Mouse (Mus musculus) heart, embryonic 16.5 days (tissue): ENCODE results near the gene Eno4. TPM values are rescaled to one million over a fixed set of nuclear protein-coding genes. Genes with fewer than 3 reads are reported as not detected.

ENCODE experiments used
- ATAC-seq: fragments of 200-750 bp; cut with Nextera tagmentation; replicated peaks from 2 replicates; pipeline ENCODE4 v1.8.0; 2017; ENCODE audit warnings: moderate number of reproducible peaks; ENCODE audit not compliant: insufficient read depth, low FRiP score; ENCODE audit errors: extremely low read depth
- H3K27ac ChIP-seq: fragments of 300-500 bp; sonication (generic); 2 replicates; pipeline ENCODE4 v1.5.1; 2014; ENCODE audit warnings: mild to moderate bottlenecking, low read length, control low read depth, moderate library complexity
- H3K27me3 ChIP-seq: fragments of 300-500 bp; sonication (generic); 2 replicates; pipeline ENCODE4 v1.6.1; 2014; ENCODE audit warnings: low read length, mixed read lengths; ENCODE audit not compliant: control insufficient read depth, insufficient read depth
- H3K36me3 ChIP-seq: fragments of 300-500 bp; sonication (generic); 2 replicates; pipeline ENCODE4 v1.6.1; 2014; ENCODE audit not compliant: control insufficient read depth, insufficient read depth
- H3K4me1 ChIP-seq: fragments of 300-500 bp; sonication (generic); 2 replicates; pipeline ENCODE4 v1.6.1; 2014; ENCODE audit warnings: low read length, mixed read lengths; ENCODE audit not compliant: control insufficient read depth, insufficient read depth
- H3K4me2 ChIP-seq: fragments of 300-500 bp; sonication (generic); 2 replicates; pipeline ENCODE4 v1.6.1; 2014; ENCODE audit warnings: low read depth, mild to moderate bottlenecking, control low read depth, low read length
- H3K4me3 ChIP-seq: fragments of 300-500 bp; sonication (generic); 2 replicates; pipeline ENCODE4 v1.5.1; 2014; ENCODE audit warnings: mild to moderate bottlenecking, control low read depth, low read length
- H3K9ac ChIP-seq: fragments of 300-500 bp; sonication (generic); 2 replicates; pipeline ENCODE4 v1.6.1; 2014; ENCODE audit warnings: low read length, control low read depth
- H3K9me3 ChIP-seq: fragments of 300-500 bp; sonication (generic); replicated peaks from 2 replicates; pipeline ENCODE4 v1.6.1; 2016; ENCODE audit warnings: low read length; ENCODE audit not compliant: control insufficient read depth
- WGBS: fragments of 180-500 bp; shearing (Covaris S2); extraction: QIAGEN DNeasy Blood & Tissue Kit; methylation state at CpG from one replicate; pipeline ENCODE4 v1.1.7; 2014; 5-methylcytosine and 5-hydroxymethylcytosine counted together
- polyA plus RNA-seq: library from polyadenylated mRNA; unstranded; fragments of >200 nt; fragmentation: Nextera tagmentation; extraction: Ambion mirVana; gene quantifications from 2 replicates; pipeline ENCODE4 v1.2.1, GENCODE M21; 2015

The Eno4 gene
- polyA plus RNA-seq, 1 experiment from 2014 or later, result 0.13 TPM

DNA sequence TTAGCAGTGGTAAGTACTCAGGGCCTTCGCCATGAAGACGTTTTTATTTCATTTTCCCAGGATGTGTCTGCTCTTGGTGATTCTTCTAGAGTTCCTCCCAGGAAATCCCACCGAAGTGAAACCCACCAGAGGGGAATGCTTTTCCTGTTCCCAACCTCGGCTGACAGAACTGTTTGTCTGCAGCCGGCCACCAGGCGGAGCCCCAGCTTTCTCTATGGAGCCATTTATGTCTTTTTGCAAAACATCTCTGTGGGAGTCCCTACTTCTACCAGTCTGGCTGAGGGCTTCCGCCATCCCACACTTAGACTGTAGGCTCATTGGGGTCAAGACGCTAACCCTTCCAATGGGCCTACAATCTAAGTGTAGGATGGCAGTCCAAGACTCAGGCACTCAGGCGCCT lies 31.8 kb upstream of the Eno4 start:
- Histone ChIP-seq H3K4me1 (peaks cover 4% of the 10 kb centered on the region), H3K36me3 (no peaks in the 10 kb centered on the region), H3K27me3 (peaks cover 3% of the 10 kb centered on the region; the same call in 1 of the 2 replicates), H3K27ac (no peak overlapping the region), H3K4me3 (peak overlapping the region; percentile 40), H3K4me2 (peak overlapping the region; percentile 74), H3K9ac (peak overlapping the region; percentile 44), H3K9me3 (no peaks in the 10 kb centered on the region)
- 9% methylated on average over 9 of the region's 9 CpGs for WGBS
- ATAC-seq, result no peak

DNA sequence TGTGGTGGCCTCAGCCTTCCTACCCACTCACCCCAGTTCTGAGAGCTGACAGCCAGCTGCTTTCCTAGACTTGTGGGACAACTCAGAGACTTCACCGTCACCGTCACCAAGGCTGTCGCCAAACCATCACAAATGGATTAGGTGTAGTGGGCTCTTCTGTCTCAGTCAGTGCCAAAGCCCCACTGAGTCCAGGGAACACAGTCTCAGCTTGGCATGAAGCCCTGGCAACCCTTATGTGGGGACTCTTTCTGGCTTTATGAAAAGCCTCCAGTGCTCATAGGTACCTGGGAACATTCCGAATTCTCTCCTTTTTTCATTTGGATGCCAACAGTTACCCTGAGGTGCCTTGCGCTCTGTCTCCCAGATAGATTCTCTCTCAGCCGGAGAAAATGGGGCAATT lies 29.9 kb upstream of the Eno4 start:
- WGBS, result 85% methylated on average over 6 of the region's 6 CpGs
- H3K27ac ChIP-seq, result no peak overlapping the region
- H3K27me3 ChIP-seq, result peaks cover 7% of the 10 kb centered on the region; the same call in 1 of the 2 replicates
- no peak for ATAC-seq
- H3K4me1 ChIP-seq, result peaks cover 4% of the 10 kb centered on the region
- no peak overlapping the region for H3K4me2 ChIP-seq
- no peaks in the 10 kb centered on the region for H3K9me3 ChIP-seq
- no peak overlapping the region for H3K4me3 ChIP-seq
- no peaks in the 10 kb centered on the region for H3K36me3 ChIP-seq
- no peak overlapping the region for H3K9ac ChIP-seq

DNA sequence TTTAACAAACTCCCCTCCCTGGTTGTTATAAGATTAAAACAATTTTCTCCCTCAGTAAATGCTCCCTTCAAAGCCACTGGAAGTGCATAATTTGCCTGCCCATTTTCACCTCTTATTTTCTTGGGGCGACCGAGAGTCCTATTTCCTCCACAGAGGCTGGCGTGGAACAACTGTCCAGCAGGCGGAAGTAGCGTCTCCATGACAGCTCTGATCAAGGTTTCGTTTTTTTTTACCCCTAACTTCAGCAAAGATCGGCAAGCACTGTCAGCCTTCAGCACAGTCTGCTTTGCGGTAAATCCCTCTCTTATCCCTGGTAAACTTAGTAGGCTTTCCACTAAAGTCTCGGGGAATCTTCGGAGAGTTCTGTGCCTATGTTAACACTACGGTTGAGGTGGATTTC lies 24.6 kb upstream of the Eno4 start:
- peak overlapping the region; percentile 44; the same call in 1 of the 2 replicates for H3K9ac ChIP-seq
- peaks cover 10% of the 10 kb centered on the region for H3K27me3 ChIP-seq
- no peak overlapping the region for H3K27ac ChIP-seq
- no peaks in the 10 kb centered on the region for H3K36me3 ChIP-seq
- no peaks in the 10 kb centered on the region; the same call in 1 of the 2 replicates for H3K4me1 ChIP-seq
- WGBS, result 5% methylated on average over 11 of the region's 11 CpGs
- ATAC-seq, result no peak
- no peaks in the 10 kb centered on the region for H3K9me3 ChIP-seq
- peak overlapping the region; percentile 64 for H3K4me2 ChIP-seq
- peak overlapping the region; percentile 45 for H3K4me3 ChIP-seq

DNA sequence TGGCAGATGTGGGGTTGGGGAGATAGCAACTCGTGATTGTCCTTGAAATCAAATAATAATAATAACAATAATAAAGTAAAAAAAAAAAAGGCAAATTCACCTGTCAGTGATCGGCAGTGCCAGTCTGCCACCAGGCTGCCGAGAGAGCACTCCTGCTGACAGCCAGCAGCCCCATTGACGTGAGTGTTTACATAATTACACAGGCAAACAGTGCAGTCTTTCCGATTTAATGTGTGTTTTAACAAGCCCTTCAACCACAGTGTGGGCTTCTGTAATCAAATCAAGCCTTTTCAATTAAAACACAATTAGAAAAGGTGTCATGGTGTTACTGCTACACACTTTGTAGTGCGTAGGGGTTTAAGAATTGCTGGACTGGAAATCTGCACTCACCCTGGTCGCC lies 24.1 kb upstream of the Eno4 start:
- Histone ChIP-seq H3K9me3 (no peaks in the 10 kb centered on the region), H3K27me3 (peaks cover 10% of the 10 kb centered on the region), H3K27ac (no peak overlapping the region), H3K4me3 (peak overlapping the region; percentile 45; the same call in 1 of the 2 replicates), H3K4me1 (no peaks in the 10 kb centered on the region; the same call in 1 of the 2 replicates), H3K4me2 (peak overlapping the region; percentile 64), H3K9ac (no peak overlapping the region), H3K36me3 (no peaks in the 10 kb centered on the region)
- WGBS, result 21% methylated on average over 7 of the region's 7 CpGs
- ATAC-seq, result no peak

DNA sequence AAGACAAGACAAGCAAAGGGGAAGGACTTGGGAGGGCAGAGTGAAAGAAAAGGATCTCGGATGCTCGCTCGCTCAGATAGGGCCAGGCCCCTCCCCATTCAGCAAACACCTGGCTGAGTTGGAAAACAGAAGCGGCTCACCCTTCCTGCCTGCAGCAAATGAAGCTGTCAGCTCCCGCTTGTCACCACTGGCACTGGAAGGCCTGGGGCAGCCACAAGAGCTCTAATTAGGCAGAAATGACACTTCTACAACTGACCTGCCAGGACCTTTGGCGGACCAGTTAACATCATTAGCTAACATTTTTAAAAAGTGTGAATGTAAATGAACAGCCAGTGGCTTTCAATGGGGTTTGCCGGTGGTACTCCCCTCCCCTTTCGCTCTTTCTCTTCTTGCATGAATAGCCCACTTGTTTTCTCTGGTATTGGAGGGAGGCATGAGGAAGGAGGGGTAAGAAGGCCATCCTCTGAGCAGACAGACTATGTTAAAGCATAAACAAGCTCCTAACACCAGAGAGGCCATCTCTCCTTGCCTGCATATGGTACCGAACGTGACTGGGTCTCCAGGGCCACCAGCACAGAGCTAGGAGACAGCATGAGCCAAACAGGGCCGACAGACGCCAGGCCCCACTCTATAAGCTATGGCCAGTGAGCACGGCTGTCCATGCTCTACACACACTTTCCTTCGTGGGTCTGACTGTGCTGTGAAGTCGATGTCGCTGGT lies 12.0 kb upstream of the Eno4 start:
- no peak overlapping the region for H3K9ac ChIP-seq
- H3K27ac ChIP-seq, result no peak overlapping the region
- H3K4me3 ChIP-seq, result no peak overlapping the region
- H3K36me3 ChIP-seq, result no peaks in the 10 kb centered on the region
- no peaks in the 10 kb centered on the region for H3K9me3 ChIP-seq
- H3K4me1 ChIP-seq, result no peaks in the 10 kb centered on the region
- no peak overlapping the region for H3K4me2 ChIP-seq
- 37% methylated on average over 16 of the region's 16 CpGs for WGBS
- ATAC-seq, result no peak
- peaks cover 37% of the 10 kb centered on the region for H3K27me3 ChIP-seq

DNA sequence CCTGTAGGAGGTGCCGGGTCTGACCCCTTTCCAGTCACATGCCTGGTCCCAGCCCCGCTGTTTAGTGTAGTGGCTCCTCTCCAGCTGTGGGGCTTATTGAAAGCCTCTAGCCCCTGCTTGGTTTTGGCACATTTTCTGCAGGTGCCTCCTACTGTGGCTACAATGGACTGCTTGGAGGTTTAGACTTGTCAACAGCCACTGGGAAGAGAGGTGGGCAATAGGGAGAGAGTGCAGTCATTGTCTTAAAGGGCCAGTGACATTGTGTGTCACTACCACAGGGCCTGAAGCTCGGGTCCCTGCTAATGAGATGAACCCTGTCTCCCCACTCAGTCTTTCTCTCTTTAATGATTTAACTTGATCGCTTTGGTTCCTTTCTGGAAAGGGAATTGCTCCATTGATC lies 10.2 kb upstream of the Eno4 start:
- Histone ChIP-seq H3K9ac (no peak overlapping the region), H3K4me2 (no peak overlapping the region), H3K4me3 (no peak overlapping the region), H3K27me3 (peaks cover 39% of the 10 kb centered on the region), H3K36me3 (no peaks in the 10 kb centered on the region), H3K4me1 (no peaks in the 10 kb centered on the region), H3K27ac (no peak overlapping the region), H3K9me3 (no peaks in the 10 kb centered on the region)
- ATAC-seq, result no peak
- 27% methylated on average over 4 of the region's 4 CpGs for WGBS

DNA sequence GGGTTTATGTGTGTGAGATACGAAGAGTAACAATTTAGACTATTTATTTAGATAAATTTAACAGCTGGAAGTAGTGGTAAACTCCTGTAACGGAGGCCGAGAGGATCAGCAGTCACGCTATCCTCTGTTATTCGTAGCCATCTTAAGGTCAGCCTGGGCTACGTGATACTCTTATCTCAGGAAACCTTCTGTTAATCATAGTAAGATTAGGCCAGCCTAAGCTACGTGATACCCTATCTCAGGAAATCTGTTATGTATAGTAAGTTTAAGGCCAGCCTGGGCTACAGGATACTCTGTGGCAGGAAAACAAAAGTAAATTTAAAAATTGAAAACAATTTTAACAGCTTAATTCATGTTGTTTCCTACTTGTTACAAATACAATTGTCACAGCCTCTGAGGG lies 2.7 kb downstream of the Eno4 start:
- H3K9ac ChIP-seq, result no peak overlapping the region
- no peaks in the 10 kb centered on the region for H3K9me3 ChIP-seq
- ATAC-seq, result no peak
- peaks cover 7% of the 10 kb centered on the region for H3K4me1 ChIP-seq
- H3K36me3 ChIP-seq, result no peaks in the 10 kb centered on the region
- no peak overlapping the region for H3K4me3 ChIP-seq
- 65% methylated on average over 7 of the region's 7 CpGs for WGBS
- no peak overlapping the region for H3K4me2 ChIP-seq
- H3K27me3 ChIP-seq, result peaks cover 3% of the 10 kb centered on the region; the same call in 1 of the 2 replicates
- no peak overlapping the region for H3K27ac ChIP-seq

DNA sequence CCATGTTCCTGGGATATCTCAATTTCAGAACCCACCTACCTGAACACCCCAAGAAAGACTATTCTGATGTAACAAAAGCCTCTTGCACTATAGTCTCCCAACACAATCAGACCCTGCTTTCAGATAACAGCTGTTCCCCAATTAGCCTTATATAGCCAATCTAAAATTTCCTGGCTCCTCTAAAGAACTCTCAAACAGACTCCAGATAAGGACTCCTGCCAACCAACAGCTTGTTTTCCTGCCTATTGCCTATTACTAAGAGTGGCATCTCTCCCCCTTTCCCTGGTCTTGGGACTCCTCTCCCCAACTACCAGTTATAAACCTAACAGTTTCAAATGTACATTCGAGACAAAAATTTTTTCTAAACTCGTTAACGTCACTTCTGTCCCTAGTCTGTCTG lies 8.3 kb downstream of the Eno4 start:
- H3K4me2 ChIP-seq, result no peak overlapping the region
- H3K4me3 ChIP-seq, result no peak overlapping the region
- H3K4me1 ChIP-seq, result no peaks in the 10 kb centered on the region
- ATAC-seq, result no peak
- no peak overlapping the region for H3K27ac ChIP-seq
- H3K9ac ChIP-seq, result no peak overlapping the region
- H3K36me3 ChIP-seq, result no peaks in the 10 kb centered on the region
- H3K9me3 ChIP-seq, result no peaks in the 10 kb centered on the region
- 81% methylated on average over 3 of the region's 3 CpGs for WGBS
- peaks cover 15% of the 10 kb centered on the region; the same call in 1 of the 2 replicates for H3K27me3 ChIP-seq

DNA sequence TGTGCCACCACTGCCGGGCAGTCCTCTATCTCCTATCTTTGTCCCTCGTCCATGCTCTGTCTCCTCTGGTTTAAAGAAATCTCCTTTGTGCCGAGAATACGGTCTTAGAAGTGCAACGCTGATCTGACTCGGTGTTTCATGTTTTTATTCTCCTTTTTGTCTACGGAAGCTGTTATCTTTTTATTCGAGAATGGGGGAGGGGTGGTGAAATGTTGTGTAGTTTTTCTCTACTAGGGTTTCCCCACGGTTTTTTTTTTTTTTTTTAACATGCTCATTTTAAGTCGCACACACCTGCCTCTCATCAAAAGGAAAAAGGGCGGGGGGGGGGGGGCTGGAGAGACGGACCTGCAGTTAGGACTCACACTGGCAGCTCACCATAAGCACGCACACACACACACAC lies 9.0 kb downstream of the Eno4 start:
- ATAC-seq, result no peak
- 62% methylated on average over 12 of the region's 13 CpGs for WGBS

More for the DNA sequence above, 9.0 kb downstream of the Eno4 start:
- H3K4me2 ChIP-seq, result no peak overlapping the region
- H3K9me3 ChIP-seq, result no peaks in the 10 kb centered on the region
- no peak overlapping the region for H3K27ac ChIP-seq
- no peaks in the 10 kb centered on the region for H3K4me1 ChIP-seq
- no peak overlapping the region for H3K9ac ChIP-seq
- H3K36me3 ChIP-seq, result no peaks in the 10 kb centered on the region
- peaks cover 15% of the 10 kb centered on the region; the same call in 1 of the 2 replicates for H3K27me3 ChIP-seq
- H3K4me3 ChIP-seq, result no peak overlapping the region
